Comparison of ENCODE assay signal across 9 mouse cellular contexts in genomic region chr11:102725574-102725973, GRCm38 (mm10). TPM values are rescaled to one million over a fixed set of nuclear protein-coding genes. Genes with fewer than 3 reads are reported as not detected.
DNase-seq lines count a peak whose midpoint lies in the region; ATAC-seq and TF ChIP-seq lines count a peak whose summit lies in the region.
"Had no signal": no experiment of that assay in that cellular context is flagged by ENCODE, and none has a peak within 500 bp of the region (broad histone marks: within the 10 kb centered on the region; RNA-seq: fewer than 3 reads in every experiment).

No protein-coding gene starts in this region.

- DNase-seq in adrenal gland, postnatal 14 days: peak; percentile 26
- no peak for DNase-seq in adrenal gland, adult 8-10 months
- DNase-seq in kidney, postnatal 0 days (ENCODE audit: low spot score): no peak
- DNase-seq in 416B (ENCODE audit: low read depth): peak; percentile 49
- DNase-seq in embryo, embryonic 10.5 days (ENCODE audit: low spot score): peak; percentile 32
- DNase-seq in ovary, adult 18-20 months (ENCODE audit: low spot score): no peak
- DNase-seq in urinary bladder, adult 18-20 months (ENCODE audit: low spot score in 2 of 2): no peak

- H3K9ac ChIP-seq in kidney, postnatal 0 days (ENCODE audit: low read depth, low read length): no peak overlapping the region
- no peak overlapping the region for H3K9ac ChIP-seq in kidney, embryonic 15.5 days
- H3K9ac ChIP-seq: forebrain, embryonic 15.5 days had no signal

- no peak for ATAC-seq in kidney, postnatal 0 days (replicated peaks; ENCODE audit: low FRiP score, low read depth)
- ATAC-seq in kidney, embryonic 15.5 days (replicated peaks; ENCODE audit: low FRiP score): no peak
- ATAC-seq: forebrain, embryonic 15.5 days had no signal

- WGBS in kidney, postnatal 0 days: 25% methylated on average over 3 of the region's 3 CpGs
- 34% methylated on average over 3 of the region's 3 CpGs for WGBS in kidney, embryonic 15.5 days

- H3K4me2 ChIP-seq in kidney, postnatal 0 days (ENCODE audit: low read length): no peak overlapping the region
- no peak overlapping the region for H3K4me2 ChIP-seq in kidney, embryonic 15.5 days
- H3K4me2 ChIP-seq: forebrain, embryonic 15.5 days had no signal

- H3K4me3 ChIP-seq in kidney, postnatal 0 days (replicated peaks; ENCODE audit: low read depth, low read length): no peak overlapping the region
- no peak overlapping the region for H3K4me3 ChIP-seq in kidney, embryonic 15.5 days (replicated peaks)
- H3K4me3 ChIP-seq: forebrain, embryonic 15.5 days had no signal

- no peaks in the 10 kb centered on the region for H3K27me3 ChIP-seq in kidney, postnatal 0 days (ENCODE audit: insufficient read depth, low read length)
- no peaks in the 10 kb centered on the region for H3K27me3 ChIP-seq in kidney, embryonic 15.5 days
- H3K27me3 ChIP-seq: forebrain, embryonic 15.5 days had no signal

- TF ChIP-seq CTCF in kidney, postnatal 0 days (IDR thresholded peaks at IDR 0.05; ENCODE audit: low read depth): peak; percentile 61

- H3K4me1 ChIP-seq in kidney, postnatal 0 days (replicated peaks; ENCODE audit: insufficient read depth, low read length): no peaks in the 10 kb centered on the region
- H3K4me1 ChIP-seq in kidney, embryonic 15.5 days: no peaks in the 10 kb centered on the region
- H3K4me1 ChIP-seq: forebrain, embryonic 15.5 days had no signal

- H3K27ac ChIP-seq in kidney, postnatal 0 days: no peak overlapping the region
- H3K27ac ChIP-seq in kidney, embryonic 15.5 days: no peak overlapping the region
- H3K27ac ChIP-seq: forebrain, embryonic 15.5 days had no signal

- H3K36me3 ChIP-seq in kidney, postnatal 0 days (ENCODE audit: insufficient read depth, low read length): no peaks in the 10 kb centered on the region
- no peaks in the 10 kb centered on the region for H3K36me3 ChIP-seq in kidney, embryonic 15.5 days
- H3K36me3 ChIP-seq: forebrain, embryonic 15.5 days had no signal

- H3K9me3 ChIP-seq in kidney, postnatal 0 days (replicated peaks; ENCODE audit: low read length): no peaks in the 10 kb centered on the region
- H3K9me3 ChIP-seq in kidney, embryonic 15.5 days (replicated peaks): no peaks in the 10 kb centered on the region
- H3K9me3 ChIP-seq: forebrain, embryonic 15.5 days had no signal

RNA-seq across cellular contexts. Expression of gene Ccdc43, which starts 28.0 kb away (rescaled TPM):
- 23.2 and 23.6 TPM in 2 replicates for total RNA-seq in adrenal gland, postnatal 14 days (2021)
- total RNA-seq in adrenal gland, adult 8-10 months (2022): 10 to 100 TPM; 26.5 to 30.5 (median 29.6) TPM
- polyA plus RNA-seq in kidney, postnatal 0 days (2015; fragmentation: Nextera tagmentation; extraction: Ambion mirVana): 35.3 and 42.8 TPM in 2 replicates
- 48.7 and 56.0 TPM in 2 replicates for polyA plus RNA-seq in kidney, embryonic 15.5 days (2015; fragmentation: Nextera tagmentation; extraction: Ambion mirVana)

RNA-seq across cellular contexts. Expression of gene Adam11, which starts 35.7 kb away (rescaled TPM):
- 10.3 and 17.2 TPM in 2 replicates for total RNA-seq in adrenal gland, postnatal 14 days (2021)
- total RNA-seq in adrenal gland, adult 8-10 months (2022): 10 to 100 TPM in 2 of 4 experiments, 1 to 10 TPM in 2; 2.0 to 13.0 (median 8.0) TPM
- polyA plus RNA-seq in kidney, postnatal 0 days (2015; fragmentation: Nextera tagmentation; extraction: Ambion mirVana): 5.9 and 7.7 TPM in 2 replicates
- 7.9 and 11.3 TPM in 2 replicates for polyA plus RNA-seq in kidney, embryonic 15.5 days (2015; fragmentation: Nextera tagmentation; extraction: Ambion mirVana)

Comparison
In these comparisons a context has a peak if more than half of its experiments do, and no peak if none do; other contexts are left out.
1. DNase-seq: peak in adrenal gland, postnatal 14 days (single experiment), 416B (single experiment) and embryo, embryonic 10.5 days (single experiment); none in adrenal gland, adult 8-10 months (single experiment), kidney, postnatal 0 days (single experiment), ovary, adult 18-20 months (single experiment) and urinary bladder, adult 18-20 months (0 of 2).